Mouse (Mus musculus) heart, embryonic 11.5 days (tissue): ENCODE measurements around the gene Myo5c. TPM values are rescaled to one million over a fixed set of nuclear protein-coding genes. Genes with fewer than 3 reads are reported as not detected.

Experiments
- ATAC-seq: fragments of 200-750 bp; cut with Nextera tagmentation; replicated peaks from 2 replicates; pipeline ENCODE4 v1.8.0; 2017; ENCODE audit warnings: moderate library complexity; ENCODE audit not compliant: insufficient number of reproducible peaks, low FRiP score, low TSS enrichment
- H3K27ac ChIP-seq: fragments of 300-500 bp; sonication (generic); 2 replicates; pipeline ENCODE4 v1.5.1; 2014; ENCODE audit warnings: mild to moderate bottlenecking, low read depth, low read length
- H3K27me3 ChIP-seq: fragments of 300-500 bp; sonication (generic); 2 replicates; pipeline ENCODE4 v1.6.1; 2014; ENCODE audit warnings: mild to moderate bottlenecking, low read length, mixed read lengths; ENCODE audit not compliant: control insufficient read depth, insufficient read depth
- H3K36me3 ChIP-seq: fragments of 300-500 bp; sonication (generic); 2 replicates; pipeline ENCODE4 v1.6.1; 2014; ENCODE audit warnings: mild to moderate bottlenecking, low read length, moderate library complexity, mixed read lengths; ENCODE audit not compliant: control insufficient read depth, insufficient read depth
- H3K4me1 ChIP-seq: fragments of 300-500 bp; sonication (generic); 2 replicates; pipeline ENCODE4 v1.6.1; 2014; ENCODE audit warnings: low read length; ENCODE audit not compliant: control insufficient read depth, insufficient read depth
- H3K4me2 ChIP-seq: fragments of 300-500 bp; sonication (generic); 2 replicates; pipeline ENCODE4 v1.6.1; 2014; ENCODE audit warnings: mild to moderate bottlenecking, moderate library complexity
- H3K4me3 ChIP-seq: fragments of 300-500 bp; sonication (generic); 2 replicates; pipeline ENCODE4 v1.5.1; 2014; ENCODE audit warnings: low read depth, low read length
- H3K9ac ChIP-seq: fragments of 300-500 bp; sonication (generic); 2 replicates; pipeline ENCODE4 v1.6.1; 2014; ENCODE audit warnings: mild to moderate bottlenecking, low read depth, low read length, moderate library complexity
- H3K9me3 ChIP-seq: fragments of 300-500 bp; sonication (generic); replicated peaks from 2 replicates; pipeline ENCODE4 v1.6.1; 2016; ENCODE audit warnings: low read length; ENCODE audit not compliant: control insufficient read depth
- WGBS: fragments of 180-500 bp; shearing (Covaris S2); extraction: QIAGEN DNeasy Blood & Tissue Kit; methylation state at CpG from one replicate; pipeline ENCODE4 v1.1.7; 2014; ENCODE audit not compliant: insufficient replicate concordance; 5-methylcytosine and 5-hydroxymethylcytosine counted together
- polyA plus RNA-seq: library from polyadenylated mRNA; unstranded; fragments of >200 nt; fragmentation: Nextera tagmentation; extraction: Ambion mirVana; gene quantifications from 2 replicates; pipeline ENCODE4 v1.2.1, GENCODE M21; 2014

Gene Myo5c
- polyA plus RNA-seq, 1 experiment from 2014 or later = 1.0 TPM

GRCm38 (mm10) chr9:75236416-75237308 lies 4.8 kb downstream of the Myo5c start:
- H3K9me3 ChIP-seq = no peaks in the 10 kb centered on the region
- peaks cover 7% of the 10 kb centered on the region; the same call in 1 of the 2 replicates for H3K4me1 ChIP-seq
- H3K27me3 ChIP-seq = peaks cover 17% of the 10 kb centered on the region
- H3K9ac ChIP-seq = no peak overlapping the region
- no peak overlapping the region for H3K4me3 ChIP-seq
- no peak for ATAC-seq
- WGBS = 79% methylated on average over 12 of the region's 12 CpGs
- H3K27ac ChIP-seq = no peak overlapping the region
- no peak overlapping the region for H3K4me2 ChIP-seq
- H3K36me3 ChIP-seq = no peaks in the 10 kb centered on the region

GRCm38 (mm10) chr9:75238179-75238578 lies 6.4 kb downstream of the Myo5c start:
- no peak for ATAC-seq
- 68% methylated on average over 3 of the region's 3 CpGs for WGBS
- H3K4me1 ChIP-seq = no peaks in the 10 kb centered on the region
- no peaks in the 10 kb centered on the region for H3K36me3 ChIP-seq
- no peaks in the 10 kb centered on the region for H3K9me3 ChIP-seq
- H3K9ac ChIP-seq = no peak overlapping the region
- no peak overlapping the region for H3K4me2 ChIP-seq
- no peak overlapping the region for H3K4me3 ChIP-seq
- H3K27me3 ChIP-seq = peaks cover 8% of the 10 kb centered on the region
- no peak overlapping the region for H3K27ac ChIP-seq

- H3K27ac ChIP-seq = no peak overlapping the region
These were observed 11.2 kb downstream of the Myo5c start for GRCm38 (mm10) chr9:75243052-75243451.

GRCm38 (mm10) chr9:75243730-75244406 lies 12.0 kb downstream of the Myo5c start:
- H3K4me3 ChIP-seq = no peak overlapping the region
- no peak for ATAC-seq
- H3K4me1 ChIP-seq = peaks cover 5% of the 10 kb centered on the region
- H3K4me2 ChIP-seq = no peak overlapping the region
- H3K9me3 ChIP-seq = no peaks in the 10 kb centered on the region
- no peaks in the 10 kb centered on the region for H3K27me3 ChIP-seq
- 14% methylated on average over 5 of the region's 5 CpGs for WGBS
- H3K36me3 ChIP-seq = no peaks in the 10 kb centered on the region
- H3K9ac ChIP-seq = no peak overlapping the region
- no peak overlapping the region for H3K27ac ChIP-seq

More at GRCm38 (mm10) chr9:75243052-75243451, 11.2 kb downstream of the Myo5c start:
- Histone ChIP-seq H3K4me1 (peaks cover 5% of the 10 kb centered on the region), H3K4me3 (no peak overlapping the region), H3K9me3 (no peaks in the 10 kb centered on the region), H3K4me2 (no peak overlapping the region), H3K27me3 (no peaks in the 10 kb centered on the region), H3K36me3 (no peaks in the 10 kb centered on the region), H3K9ac (no peak overlapping the region)
- no peak for ATAC-seq
- 54% methylated on average over 6 of the region's 6 CpGs for WGBS

GRCm38 (mm10) chr9:75244527-75244926 lies 12.7 kb downstream of the Myo5c start:
- WGBS = 71% methylated on average over 4 of the region's 4 CpGs
- Histone ChIP-seq H3K9ac (no peak overlapping the region), H3K27ac (no peak overlapping the region), H3K4me3 (no peak overlapping the region), H3K27me3 (no peaks in the 10 kb centered on the region), H3K9me3 (no peaks in the 10 kb centered on the region), H3K36me3 (no peaks in the 10 kb centered on the region), H3K4me2 (no peak overlapping the region), H3K4me1 (peaks cover 5% of the 10 kb centered on the region)
- no peak for ATAC-seq

- Histone ChIP-seq H3K4me2 (no peak overlapping the region), H3K9ac (no peak overlapping the region), H3K27ac (no peak overlapping the region), H3K36me3 (no peaks in the 10 kb centered on the region), H3K4me1 (peaks cover 5% of the 10 kb centered on the region), H3K4me3 (no peak overlapping the region), H3K27me3 (no peaks in the 10 kb centered on the region), H3K9me3 (no peaks in the 10 kb centered on the region)
- 79% methylated on average over 13 of the region's 13 CpGs for WGBS
- ATAC-seq = no peak
These were observed 14.5 kb downstream of the Myo5c start for GRCm38 (mm10) chr9:75246080-75246930.

GRCm38 (mm10) chr9:75247870-75248269 lies 16.1 kb downstream of the Myo5c start:
- Histone ChIP-seq H3K27ac (no peak overlapping the region), H3K4me2 (no peak overlapping the region), H3K9me3 (no peaks in the 10 kb centered on the region), H3K9ac (no peak overlapping the region), H3K27me3 (no peaks in the 10 kb centered on the region), H3K36me3 (no peaks in the 10 kb centered on the region), H3K4me3 (no peak overlapping the region), H3K4me1 (peaks cover 5% of the 10 kb centered on the region)
- no peak for ATAC-seq
- WGBS = 85% methylated on average over 6 of the region's 6 CpGs

- no peak overlapping the region for H3K4me3 ChIP-seq
- no peak overlapping the region for H3K4me2 ChIP-seq
- no peak for ATAC-seq
- 71% methylated on average over 1 of the region's 1 CpGs for WGBS
- H3K4me1 ChIP-seq = peaks cover 5% of the 10 kb centered on the region
- H3K9ac ChIP-seq = no peak overlapping the region
- H3K9me3 ChIP-seq = no peaks in the 10 kb centered on the region
- H3K36me3 ChIP-seq = no peaks in the 10 kb centered on the region
- H3K27ac ChIP-seq = no peak overlapping the region
- no peaks in the 10 kb centered on the region for H3K27me3 ChIP-seq
These were observed 16.5 kb downstream of the Myo5c start for GRCm38 (mm10) chr9:75248359-75248758.
